Mouse (Mus musculus): Measurements from ENCODE around the gene Cramp1l.

GRCm38 (mm10) chr17:25057041-25057440 is 41.5 kb upstream of the Cramp1l start:
- TF ChIP-seq GATA1 (IDR thresholded peaks at IDR 0.05; ENCODE audit: low read length) (no peak), TAL1 (IDR thresholded peaks at IDR 0.05; ENCODE audit: low read length) (no peak)
